Mouse (Mus musculus): ENCODE results near the gene Spint1.

Gene Spint1

DNA sequence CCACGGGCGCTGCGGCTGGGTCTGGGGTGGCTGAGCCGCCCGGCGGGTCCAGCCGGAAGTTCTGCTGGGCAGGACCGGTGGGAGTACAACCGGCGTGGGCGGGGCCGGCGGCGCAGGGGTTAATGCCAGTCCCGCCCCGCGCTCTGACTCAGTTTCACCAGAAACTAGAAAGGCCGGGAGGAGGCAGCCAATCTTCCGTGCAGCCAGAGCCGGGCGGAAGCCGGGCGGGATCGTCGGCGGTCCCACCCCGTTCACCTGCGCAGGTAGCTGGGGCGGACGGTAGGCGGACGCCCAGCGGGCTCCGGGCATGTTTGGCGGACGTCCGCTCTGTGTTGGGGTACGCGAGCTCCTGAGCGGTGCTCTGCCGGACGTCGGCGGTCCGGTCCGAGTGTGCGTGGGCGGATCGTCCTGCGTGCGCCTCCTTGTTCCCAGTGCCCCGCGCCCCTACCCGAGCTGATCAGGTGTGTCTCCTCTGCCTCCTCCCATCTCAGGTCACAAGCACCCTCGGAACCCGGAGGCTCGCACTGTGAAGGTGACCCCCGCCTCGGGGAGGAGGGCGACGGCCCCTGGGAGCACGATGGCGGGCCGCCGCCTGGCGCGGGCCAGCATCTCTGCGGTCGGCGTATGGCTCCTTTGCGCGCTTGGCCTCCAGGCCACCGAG, at the start of gene Spint1:
Gene Spint1 (plus strand): TSS at position 153 of the 661 bp plus-strand sequence.
- no peak for DNase-seq (ENCODE audit: low read depth, low spot score)

DNA sequence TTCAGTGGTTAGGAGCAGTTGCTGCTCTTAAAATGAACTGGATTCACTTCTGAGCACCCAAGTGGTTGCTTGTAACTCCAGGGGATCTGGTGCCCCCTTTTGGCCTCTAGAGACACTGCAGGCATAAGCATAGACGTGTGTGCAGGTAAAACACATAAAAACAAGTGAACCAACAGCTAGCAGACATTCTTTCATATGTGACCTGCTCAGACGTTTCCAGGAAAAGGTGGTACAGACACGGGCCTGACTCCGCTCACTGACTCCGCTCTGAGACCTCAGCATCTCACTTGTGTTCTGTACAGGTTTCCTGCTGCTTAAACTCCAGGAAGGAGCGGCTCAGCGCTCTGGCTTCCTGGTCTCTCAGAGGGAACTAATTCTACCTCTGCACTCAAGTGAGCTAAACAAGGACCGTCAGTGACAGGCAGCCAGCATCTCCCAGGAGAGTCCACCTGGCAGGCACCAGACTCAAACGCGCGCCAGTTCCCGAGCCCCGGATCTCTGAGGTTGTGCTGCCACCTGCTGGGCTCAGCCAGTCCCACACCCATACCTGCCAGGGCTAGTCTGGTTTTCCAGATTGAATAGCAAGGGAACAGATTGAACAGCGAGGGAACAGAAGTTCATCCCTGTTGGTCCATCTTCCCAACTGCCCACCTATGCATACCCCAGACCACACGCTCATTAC, 48.0 kb upstream of the Spint1 start:
- DNase-seq (ENCODE audit: low read depth, low spot score): peak; percentile 72

DNA sequence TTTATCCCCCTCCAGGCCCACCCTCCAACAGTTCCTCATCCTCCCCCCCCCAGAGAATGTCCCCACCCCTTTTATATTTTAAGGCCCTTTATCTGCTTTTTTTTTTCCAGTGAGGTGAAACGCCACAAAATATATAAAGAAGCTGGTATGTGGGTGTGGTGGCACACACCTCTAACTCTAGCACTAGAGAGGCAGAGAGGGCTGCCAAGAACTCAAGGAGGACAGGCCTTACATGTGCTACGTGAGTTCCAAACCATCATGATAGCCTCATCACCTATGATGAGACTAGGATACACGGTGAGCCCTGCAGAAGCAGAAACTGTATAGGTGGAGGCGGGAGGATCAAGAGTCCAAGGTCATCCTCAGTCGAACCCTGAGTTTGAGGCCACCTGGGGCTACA, 46.2 kb upstream of the Spint1 start:
- no peak for DNase-seq (ENCODE audit: low read depth, low spot score)

DNA sequence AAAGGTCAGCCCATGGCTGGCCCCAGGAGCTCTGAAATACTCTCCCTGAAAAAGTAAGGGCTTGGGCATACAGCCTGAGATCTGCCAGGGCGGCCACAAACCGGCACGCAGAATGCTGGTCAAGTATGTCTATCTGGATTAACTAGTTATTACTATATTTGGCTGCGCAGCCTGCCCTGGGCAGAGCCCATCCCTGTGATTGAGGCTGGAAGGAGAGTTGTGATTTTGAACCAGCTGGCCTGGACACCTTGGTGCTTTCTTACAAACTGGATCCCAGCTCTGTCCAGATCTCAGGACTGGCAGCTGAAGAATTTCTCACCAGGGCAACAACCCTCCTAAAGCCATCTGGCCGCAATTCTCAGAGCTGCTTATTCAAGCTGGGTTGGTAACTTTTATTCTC, 43.0 kb upstream of the Spint1 start:
- no peak for DNase-seq (ENCODE audit: low read depth, low spot score)

DNA sequence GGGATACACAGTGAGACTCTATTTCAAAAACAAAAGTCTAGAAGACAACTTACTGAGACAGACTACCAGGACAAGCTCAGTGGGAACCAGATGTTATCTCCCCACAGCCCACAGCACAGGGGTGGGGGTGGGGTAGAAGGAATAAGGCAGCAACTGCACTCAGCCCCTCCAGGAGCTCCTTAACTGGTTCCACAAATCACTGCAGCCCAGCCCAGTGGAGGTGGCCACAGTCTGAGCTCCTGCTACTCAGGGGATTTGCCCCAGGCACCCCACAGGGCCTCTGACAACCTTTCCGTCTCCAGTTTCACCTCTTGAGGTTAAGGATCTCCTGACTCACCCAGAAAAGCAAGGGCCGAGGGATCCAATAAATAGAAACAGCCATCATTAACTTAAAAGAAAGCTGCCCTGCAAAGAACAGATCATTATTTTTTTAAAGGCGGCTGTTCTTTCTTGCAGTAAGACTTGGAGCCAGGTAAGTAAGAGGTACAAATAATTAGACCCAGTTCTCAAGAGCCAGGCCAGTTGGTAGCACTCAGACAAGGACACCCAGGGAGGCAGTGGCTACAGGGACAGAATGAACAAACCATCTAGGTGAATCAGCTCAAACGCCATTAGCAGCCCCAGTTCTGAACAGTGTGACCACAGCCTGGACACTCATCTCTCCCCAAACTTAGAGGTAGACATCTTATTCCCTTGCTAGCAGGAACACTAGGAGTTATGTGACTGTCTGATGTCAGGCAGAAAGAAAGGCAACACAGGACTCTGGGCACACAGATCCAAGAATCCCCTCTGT, 40.6 kb upstream of the Spint1 start:
- DNase-seq (ENCODE audit: low read depth, low spot score): peak; percentile 61

DNA sequence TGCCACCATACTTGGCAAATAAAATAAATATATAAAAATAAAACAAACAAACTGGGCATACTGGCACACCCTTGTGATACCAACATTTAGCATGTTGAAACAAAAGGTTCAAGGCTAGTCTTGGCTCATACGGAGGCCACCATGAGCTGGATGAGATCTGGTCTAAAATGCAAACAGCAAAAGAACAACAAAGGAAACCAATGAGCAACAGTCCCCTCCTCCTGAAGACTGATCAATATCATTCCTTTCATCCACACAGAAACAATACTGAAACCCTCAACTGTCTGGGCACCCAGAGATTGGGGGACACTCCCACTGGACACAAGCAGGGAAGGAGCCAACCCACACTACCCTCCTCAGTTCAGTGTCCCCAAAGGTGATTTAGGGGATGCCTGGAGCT, 39.7 kb upstream of the Spint1 start:
- DNase-seq (ENCODE audit: low read depth, low spot score): no peak

DNA sequence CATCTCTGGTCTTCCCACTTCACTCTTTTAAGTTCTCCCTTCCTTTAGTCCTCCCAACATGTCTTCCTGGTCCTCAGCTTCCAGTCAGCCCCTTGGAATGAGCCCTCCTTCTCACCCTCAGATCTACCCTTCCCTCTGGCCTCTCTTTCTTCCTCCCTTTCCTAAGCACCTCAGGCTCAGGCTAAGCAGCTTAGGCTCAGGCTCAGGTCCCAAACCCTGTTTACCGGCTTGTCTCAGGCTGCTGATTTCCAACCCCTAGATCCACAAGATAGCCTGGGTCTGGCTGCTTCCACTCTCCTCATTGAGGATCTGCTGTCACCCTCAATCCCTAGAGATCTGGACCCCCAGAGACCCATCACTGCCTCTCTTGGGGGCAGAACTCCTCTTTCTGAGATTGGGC, 39.1 kb upstream of the Spint1 start:
- no peak for DNase-seq (ENCODE audit: low read depth, low spot score)

DNA sequence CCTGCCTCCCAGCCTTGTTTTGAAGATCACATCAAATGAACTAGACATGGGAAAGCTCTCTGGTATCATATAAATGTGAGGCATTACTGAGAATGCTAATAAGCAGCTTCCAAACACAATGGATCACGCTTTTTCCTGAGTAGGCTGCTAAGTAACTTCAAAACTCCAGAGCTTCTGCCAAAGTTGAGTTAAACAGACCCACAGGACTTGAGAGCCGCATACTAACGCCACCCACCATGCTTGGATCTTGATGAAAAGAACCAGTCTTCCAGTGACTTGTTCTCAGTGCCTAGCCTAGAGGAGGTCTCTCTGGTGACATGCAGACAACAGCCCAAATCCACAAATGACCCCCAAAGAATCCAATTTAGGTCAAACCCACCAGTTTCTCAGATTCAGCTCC, 38.2 kb upstream of the Spint1 start:
- no peak for DNase-seq (ENCODE audit: low read depth, low spot score)

DNA sequence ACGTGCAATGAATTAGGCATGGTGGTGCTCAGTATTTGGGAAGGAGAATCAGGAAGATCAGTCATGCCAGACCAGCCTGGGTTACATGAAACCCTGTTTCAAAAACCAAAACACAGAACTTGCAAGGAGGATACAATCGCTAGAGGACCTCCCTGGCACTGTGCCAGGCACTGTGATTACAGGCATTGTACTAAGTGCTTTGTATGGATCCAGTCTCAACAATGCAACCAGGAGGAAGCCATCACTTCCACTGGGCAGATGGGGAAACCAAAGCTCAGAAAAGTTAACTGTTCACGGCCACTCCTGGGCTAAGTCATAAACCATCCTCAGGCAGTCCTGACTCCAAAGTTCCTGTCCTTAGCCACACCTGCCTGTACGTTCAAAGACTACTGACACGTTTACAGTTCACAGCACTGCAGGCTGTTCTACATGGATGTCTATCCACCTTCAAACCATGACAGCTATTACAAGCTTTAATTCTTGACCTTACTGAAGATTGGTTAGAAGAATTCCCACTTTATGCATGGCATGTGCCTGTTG, 34.2 kb upstream of the Spint1 start:
- DNase-seq (ENCODE audit: low read depth, low spot score): no peak

DNA sequence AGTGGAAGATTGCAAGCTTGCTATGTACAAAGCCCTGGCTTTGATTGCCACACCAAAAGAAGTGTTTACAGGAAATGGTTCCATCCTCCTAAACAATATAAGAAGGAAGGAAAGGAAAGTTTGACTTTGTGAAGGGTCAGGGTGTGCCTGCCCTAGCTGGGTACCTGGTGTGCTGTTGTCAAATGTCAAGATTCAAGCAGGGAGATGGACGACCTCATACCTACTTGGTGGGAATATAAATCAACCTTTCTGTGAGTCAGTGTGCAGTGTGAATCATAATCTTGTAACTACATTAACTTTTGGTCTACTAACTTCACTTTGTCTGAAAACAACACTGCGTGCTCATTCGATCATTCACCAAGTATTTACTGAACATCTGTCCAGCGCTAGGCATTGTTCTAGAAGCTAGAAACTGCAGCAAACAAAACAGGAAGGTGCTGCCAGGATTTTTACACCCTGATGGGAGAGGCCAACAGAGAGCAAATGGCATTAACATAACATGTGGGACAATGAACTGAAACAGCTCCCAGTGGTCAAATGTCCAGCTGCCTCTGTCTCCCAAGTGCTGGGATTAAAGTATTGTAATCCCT, 33.2 kb upstream of the Spint1 start:
- no peak for DNase-seq (ENCODE audit: low read depth, low spot score)

DNA sequence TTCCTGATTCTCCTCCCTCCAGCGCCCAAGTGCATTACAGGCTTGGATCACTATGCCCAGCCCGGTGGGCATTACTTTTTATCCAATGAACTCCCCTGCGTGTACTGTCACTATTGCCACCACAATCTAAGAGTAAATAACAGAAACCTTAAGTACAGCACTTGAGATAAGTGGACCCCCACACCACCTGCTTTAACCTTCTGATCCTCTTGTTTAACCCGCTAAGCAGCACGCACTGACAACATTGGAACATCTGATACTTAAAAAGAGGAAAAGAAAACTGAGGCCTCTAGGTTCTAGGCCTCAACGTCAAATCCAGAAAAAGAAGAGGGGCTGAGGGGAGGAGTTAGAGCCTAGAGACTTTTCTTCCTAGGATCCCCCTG, 29.2 kb upstream of the Spint1 start:
- DNase-seq (ENCODE audit: low read depth, low spot score): no peak

DNA sequence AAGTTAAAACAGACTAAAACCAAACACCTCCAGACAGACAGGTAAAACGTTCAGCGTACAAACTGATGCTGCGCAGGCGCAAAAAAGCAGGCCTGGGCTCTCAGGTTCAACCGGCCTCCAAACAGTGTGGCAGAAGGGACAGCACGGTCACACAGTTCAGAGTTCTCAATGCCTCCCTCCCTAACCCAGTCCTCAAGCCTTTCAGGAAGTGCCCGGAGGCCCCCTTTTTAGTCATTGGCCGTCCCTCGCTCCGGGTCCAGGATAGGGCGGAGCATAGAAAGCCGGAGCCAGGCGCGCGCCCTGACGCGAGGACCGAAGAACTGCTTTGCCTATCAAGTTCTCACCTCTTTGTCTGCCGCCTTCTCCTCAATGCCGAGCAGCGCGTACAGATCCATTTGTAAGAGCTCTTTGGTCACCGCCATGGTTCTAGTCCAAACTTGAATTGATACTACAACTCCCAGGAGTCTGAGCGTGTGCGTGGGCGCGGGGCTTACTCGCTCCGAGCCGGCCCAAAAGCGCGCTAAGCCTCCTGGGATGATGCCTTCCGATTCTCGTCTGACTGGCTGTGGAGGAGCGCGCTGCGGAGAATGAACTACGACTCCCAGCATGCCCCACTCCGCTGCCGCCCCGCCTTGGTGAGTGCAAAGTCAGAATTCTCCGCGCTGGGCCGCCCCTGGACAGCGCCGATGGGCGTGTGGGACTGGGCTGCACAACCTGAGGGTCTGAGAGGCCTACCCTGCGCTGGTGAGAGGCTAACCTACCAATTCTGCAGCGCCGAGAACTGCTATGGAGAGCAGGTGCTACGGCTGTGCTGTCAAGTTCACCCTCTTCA, 28.6 kb upstream of the Spint1 start, which contains the start of the genes Zfyve19 and Dnajc17:
Gene Zfyve19 (plus strand): TSS at position 274 of the 832 bp plus-strand sequence.
Gene Dnajc17 (minus strand): TSS at position 452 of the 832 bp plus-strand sequence.
- peak; percentile 95 for DNase-seq (ENCODE audit: low read depth, low spot score)

DNA sequence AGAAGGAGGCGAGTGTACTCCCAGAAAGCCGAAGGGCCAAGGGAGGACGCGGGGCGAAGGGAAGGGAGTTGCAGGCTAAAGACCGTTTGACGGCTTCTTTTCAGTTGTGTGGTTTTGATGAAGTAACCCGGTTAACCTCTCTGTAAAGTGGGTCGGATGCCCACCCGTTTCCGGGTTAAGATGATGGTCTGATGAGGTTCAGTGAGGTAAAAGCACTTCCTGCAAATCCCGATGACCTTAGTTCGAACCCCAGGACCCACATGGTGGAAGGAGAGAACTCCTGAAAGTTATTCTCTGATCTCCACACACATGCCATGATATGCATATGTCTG, 28.0 kb upstream of the Spint1 start:
- peak; percentile 16 for DNase-seq (ENCODE audit: low read depth, low spot score)

DNA sequence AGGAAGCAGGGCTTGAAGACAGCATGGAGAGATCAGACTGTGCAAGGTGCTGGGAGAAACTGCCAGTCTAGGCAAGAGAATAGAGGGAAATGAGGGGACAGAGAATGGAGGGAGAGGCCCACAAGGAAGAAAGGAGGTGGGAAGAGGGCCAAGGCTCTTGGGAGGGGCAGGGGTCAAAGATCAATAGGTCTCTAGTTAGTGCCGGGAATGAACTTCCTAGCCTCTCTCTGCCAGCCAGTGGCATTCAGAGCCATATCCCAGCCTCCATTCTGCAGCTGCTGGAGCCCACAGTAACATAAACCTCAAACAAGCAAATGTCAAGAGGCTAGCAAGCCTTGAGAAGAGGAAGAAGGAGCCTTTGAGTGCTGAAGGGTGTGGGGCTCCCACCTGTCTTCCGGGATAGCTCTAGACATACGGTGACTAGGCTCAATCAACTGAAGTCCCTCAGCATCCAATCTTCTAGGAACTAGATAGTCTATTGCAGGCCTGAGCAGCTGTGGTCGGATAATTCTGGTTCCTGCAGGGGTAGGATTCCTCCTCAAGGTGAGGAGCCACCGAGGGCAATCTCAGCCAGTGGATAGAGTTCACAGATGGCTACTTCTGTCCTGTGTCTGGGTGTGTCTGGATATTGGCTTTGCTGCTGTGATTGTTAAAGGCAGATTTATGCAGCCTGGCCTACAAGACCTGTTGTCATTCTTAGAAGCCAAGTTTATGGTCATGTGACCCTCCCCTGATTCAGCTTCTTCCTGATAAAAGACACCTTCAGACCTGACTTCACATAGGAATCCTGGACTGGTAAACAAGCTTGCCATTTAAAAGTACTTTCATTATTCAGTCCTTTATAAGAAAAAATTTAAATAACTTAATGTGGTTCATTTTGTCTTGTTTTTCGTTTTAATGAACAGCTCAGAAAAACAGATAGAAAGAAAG, 7.1 kb upstream of the Spint1 start, which contains the start of gene Ppp1r14d:
Gene Ppp1r14d (minus strand): TSS at position 132 of the 930 bp plus-strand sequence.
- DNase-seq (ENCODE audit: low read depth, low spot score): no peak

DNA sequence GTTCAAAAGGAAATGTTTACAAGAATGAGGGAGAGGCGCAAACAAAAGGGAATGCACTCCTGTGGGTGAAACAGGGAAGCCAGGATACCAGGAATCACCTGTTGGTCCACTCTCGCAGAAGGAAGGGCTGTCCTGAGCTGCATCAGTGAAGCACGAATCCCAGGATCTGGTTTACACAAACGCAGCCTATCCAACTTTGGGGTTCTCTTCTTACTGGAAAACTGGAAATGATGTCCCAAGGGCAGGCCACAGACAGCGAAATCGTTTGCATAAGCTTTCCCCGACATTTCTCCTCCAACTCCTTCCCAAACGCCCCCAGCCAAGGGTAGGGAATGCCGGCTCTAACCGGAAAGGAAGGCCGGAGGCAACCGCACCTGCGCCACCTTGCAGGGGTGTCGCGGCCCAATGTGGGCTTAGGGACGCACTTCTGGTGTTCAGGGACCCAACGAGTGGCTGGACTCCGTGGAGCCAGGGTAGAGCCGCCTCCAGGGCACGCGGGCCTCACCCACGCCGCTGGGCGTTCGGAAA, 416 bp upstream of the Spint1 start:
- no peak for DNase-seq (ENCODE audit: low read depth, low spot score)

DNA sequence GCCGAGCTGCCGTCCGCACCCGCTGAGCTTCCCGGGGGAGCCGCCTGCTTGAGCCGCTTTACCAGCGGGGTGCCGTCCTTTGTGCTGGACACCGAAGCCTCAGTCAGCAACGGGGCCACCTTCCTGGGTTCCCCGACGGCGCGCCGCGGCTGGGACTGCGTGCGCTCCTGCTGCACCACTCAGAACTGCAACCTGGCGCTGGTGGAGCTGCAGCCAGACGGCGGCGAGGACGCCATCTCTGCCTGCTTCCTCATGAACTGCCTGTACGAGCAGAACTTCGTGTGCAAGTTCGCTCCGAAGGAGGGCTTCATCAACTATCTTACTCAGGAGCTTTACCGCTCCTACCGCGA, 684 bp downstream of the Spint1 start:
- no peak for DNase-seq (ENCODE audit: low read depth, low spot score)

DNA sequence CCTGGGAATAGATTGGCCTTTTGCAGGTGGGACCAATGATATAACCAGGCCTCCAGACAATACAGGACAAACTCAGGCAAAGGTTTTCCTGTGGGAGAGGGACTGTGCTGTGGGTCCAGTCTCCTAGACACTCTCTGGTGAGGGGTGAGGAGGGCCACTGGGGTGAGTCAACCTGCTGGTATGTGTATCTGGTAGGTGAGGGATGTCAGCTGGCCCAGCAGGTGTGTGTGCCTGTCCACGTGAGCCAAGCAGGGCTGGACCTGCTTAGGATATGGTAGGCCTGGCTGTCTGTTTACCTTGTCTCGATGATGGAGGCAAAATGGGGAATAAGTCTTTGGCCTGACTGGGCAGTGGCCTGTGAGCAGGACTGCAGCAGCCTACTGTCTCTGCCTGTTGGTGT, 1.5 kb downstream of the Spint1 start:
- DNase-seq (ENCODE audit: low read depth, low spot score): no peak

DNA sequence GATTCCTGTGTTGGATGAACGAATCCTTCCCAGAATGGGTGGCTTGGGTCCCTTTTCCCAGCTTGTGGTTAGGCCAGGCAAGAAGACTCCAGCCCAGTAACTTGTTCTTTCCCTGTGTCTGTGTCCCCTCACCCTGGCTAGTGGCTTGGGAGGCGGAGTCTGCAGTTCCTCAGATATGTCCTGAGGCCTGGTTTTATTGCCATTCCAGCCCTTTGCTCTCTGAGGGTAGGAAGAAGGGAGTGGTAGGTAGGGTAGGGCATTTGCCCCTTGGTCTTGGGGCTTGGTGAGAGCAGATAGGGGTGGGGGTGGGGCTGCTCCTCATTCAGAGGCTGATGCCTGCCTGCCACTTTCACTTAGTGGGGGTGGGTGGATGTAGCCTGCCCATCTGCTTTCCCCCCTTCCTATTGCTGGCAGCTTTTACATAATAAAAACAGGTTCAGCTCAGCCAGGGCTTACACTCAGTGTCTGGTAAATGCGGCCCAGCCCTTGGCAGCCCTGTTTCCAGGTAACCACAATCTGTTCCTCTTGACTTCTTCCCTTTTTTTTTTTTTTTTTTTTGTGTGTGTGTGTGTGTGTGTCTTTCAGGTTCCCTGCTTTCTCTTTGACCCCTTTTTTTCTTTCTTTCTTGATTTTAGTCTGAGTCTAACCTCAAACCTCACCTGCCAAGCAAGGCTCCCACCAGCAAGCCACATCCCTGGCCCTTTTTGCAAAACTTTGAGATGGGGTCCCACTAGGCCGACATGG, 3.1 kb downstream of the Spint1 start:
- no peak for DNase-seq (ENCODE audit: low read depth, low spot score)

DNA sequence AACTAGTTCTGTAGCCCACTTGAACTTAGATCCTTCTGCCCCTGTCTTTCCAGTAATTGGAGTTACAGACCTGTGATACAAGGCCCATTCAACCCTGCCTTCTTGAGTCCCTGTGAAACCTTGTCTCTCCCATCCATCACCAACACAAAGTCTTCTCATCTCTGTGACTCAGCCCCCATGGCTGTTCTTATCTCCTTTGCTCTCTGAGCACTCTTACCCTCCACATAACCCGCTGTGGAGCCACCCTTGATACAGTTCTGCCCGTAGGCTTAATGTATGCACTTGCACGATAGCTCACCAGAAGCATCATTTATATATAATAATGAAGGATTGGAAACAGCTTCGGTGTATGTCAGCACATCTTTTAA, 3.6 kb downstream of the Spint1 start:
- no peak for DNase-seq (ENCODE audit: low read depth, low spot score)
